Mouse (Mus musculus) small intestine, adult 2 months (tissue): ENCODE measurements around the gene Obox6. TPM values are rescaled to one million over a fixed set of nuclear protein-coding genes. Genes with fewer than 3 reads are reported as not detected.

Experiments
- H3K27ac ChIP-seq: fragments of 200-500 bp; 2 replicates; pipeline ENCODE4 v1.5.1; 2012; ENCODE audit warnings: low read depth, low read length, control low read depth, inconsistent platforms; ENCODE audit not compliant: insufficient read depth
- H3K27me3 ChIP-seq: fragments of 200-500 bp; 2 replicates; pipeline ENCODE4 v1.6.1; 2012; ENCODE audit warnings: mild to moderate bottlenecking, moderate library complexity, low read length, inconsistent platforms; ENCODE audit not compliant: control insufficient read depth, insufficient read depth
- H3K36me3 ChIP-seq: fragments of 200-500 bp; 2 replicates; pipeline ENCODE4 v1.6.1; 2012; ENCODE audit warnings: mild to moderate bottlenecking, low read length, control low read depth, inconsistent platforms; ENCODE audit not compliant: control insufficient read depth, insufficient read depth
- H3K4me1 ChIP-seq: fragments of 200-500 bp; 2 replicates; pipeline ENCODE4 v1.6.1; 2012; ENCODE audit warnings: low read length, inconsistent platforms, mixed read lengths; ENCODE audit not compliant: control insufficient read depth, insufficient read depth, insufficient read length
- H3K4me3 ChIP-seq: fragments of 200-500 bp; 2 replicates; pipeline ENCODE4 v1.5.1; 2012; ENCODE audit warnings: low read depth, mild to moderate bottlenecking, control low read depth, inconsistent platforms, low read length, moderate library complexity
- CTCF ChIP-seq: fragments of 200-500 bp; IDR thresholded peaks from 2 replicates; pipeline ENCODE4 v1.5.1; 2012; ENCODE audit warnings: low read depth, mild to moderate bottlenecking, control low read depth, inconsistent platforms, low read length, moderate library complexity, mixed read lengths; ENCODE audit not compliant: insufficient replicate concordance, insufficient read length; ENCODE audit errors: extremely low read depth
- POLR2A ChIP-seq: fragments of 200-500 bp; IDR thresholded peaks from 2 replicates; pipeline ENCODE4 v1.6.1; 2012; ENCODE audit warnings: low read depth, mild to moderate bottlenecking, control low read depth, inconsistent platforms, low read length, moderate library complexity
- WGBS: fragments of 180-500 bp; shearing (Covaris S2); methylation state at CpG from one replicate; pipeline ENCODE4 v1.1.7; 2018; 5-methylcytosine and 5-hydroxymethylcytosine counted together
- polyA plus RNA-seq: library from polyadenylated mRNA; depleted of rRNA; stranded (reverse); fragments of >200 nt; gene quantifications from 2 replicates; pipeline ENCODE4 v1.2.3, GENCODE M21; 2012; rRNA removed

Obox6 gene
- polyA plus RNA-seq = not detected in 2 replicates

DNA sequence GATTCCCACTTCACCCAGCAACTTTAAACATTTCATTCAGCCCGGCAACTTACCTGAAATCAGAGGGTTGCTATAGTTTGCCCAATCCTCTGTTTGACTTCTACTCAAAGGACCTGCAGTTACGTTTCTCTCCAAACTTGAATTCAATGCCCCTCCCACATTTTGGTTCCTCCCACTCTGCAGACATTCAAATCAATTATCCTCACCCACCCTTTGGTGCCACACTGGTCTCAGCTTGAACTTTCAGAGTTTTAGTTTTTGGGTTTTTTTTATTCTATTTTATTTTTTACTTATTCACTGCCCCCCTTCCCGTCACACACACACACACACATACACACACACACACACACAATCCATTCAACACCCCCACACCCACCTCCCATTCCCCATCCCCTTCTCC lies at the start of gene Obox6:
Obox6 (minus strand) TSS at position 101 of the 400 bp plus-strand sequence.
- Histone ChIP-seq H3K4me3 (no peak within 1 kb of the TSS), H3K27ac (no peak within 1 kb of the TSS)
- 92% methylated on average over 3 of the region's 3 CpGs for WGBS

DNA sequence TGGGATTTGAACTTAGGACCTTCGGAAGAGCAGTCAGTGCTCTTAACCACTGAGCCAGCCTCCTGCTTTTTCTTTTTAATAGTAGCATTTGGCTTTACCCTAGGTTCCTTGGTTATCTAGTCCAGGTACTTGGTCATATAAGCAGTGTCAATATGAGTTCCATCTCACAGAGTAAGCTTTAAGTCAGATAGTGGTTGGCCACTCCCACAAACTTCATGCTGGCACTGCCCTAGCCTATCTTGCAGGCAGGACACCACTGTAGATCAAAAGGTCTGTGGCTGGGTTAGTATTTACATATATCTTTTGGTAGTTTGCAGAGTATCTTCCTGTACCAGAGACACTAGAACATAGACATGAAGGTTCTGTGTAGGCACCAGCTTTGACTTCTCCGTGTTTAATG lies 44.6 kb upstream of the Obox6 start:
- WGBS = 84% methylated on average over 2 of the region's 2 CpGs
- no peaks in the 10 kb centered on the region for H3K27me3 ChIP-seq
- no peak overlapping the region for H3K27ac ChIP-seq
- no peak overlapping the region for H3K4me3 ChIP-seq
- no peak for TF ChIP-seq CTCF
- TF ChIP-seq POLR2A = no peak
- no peaks in the 10 kb centered on the region for H3K4me1 ChIP-seq
- H3K36me3 ChIP-seq = no peaks in the 10 kb centered on the region

More for the DNA sequence above, at the start of gene Obox6:
- no peaks in the 10 kb centered on the region for H3K4me1 ChIP-seq
- TF ChIP-seq POLR2A (no peak), CTCF (no peak)
- no peaks in the 10 kb centered on the region for H3K27me3 ChIP-seq
- H3K36me3 ChIP-seq = no peaks in the 10 kb centered on the region

DNA sequence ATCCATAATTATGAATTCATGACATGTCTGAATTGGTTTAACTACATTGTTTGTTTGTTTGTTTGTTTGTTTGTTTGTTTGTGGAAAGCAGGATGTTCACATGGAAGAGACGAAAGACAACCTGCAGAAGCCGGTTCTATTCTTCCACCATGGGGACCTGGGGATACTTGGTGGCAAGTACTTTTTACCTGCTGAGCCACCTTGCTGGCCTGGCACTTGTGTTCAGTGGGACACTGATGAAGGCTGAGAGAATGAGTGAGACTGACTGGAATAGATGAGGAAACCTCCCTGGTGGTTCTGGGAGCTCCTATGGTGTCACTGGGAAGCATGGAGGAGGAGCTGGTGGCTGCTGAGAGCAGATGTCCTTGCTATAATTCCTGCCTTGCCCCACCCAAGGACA lies 42.8 kb upstream of the Obox6 start, which contains the start of gene Crxos:
Crxos (plus strand) TSS at position 301 of the 400 bp plus-strand sequence.
- no peaks in the 10 kb centered on the region for H3K4me1 ChIP-seq
- TF ChIP-seq POLR2A (no peak), CTCF (no peak)
- H3K4me3 ChIP-seq = no peak within 1 kb of the TSS
- WGBS = 86% methylated on average over 2 of the region's 2 CpGs
- no peak within 1 kb of the TSS for H3K27ac ChIP-seq
- H3K36me3 ChIP-seq = no peaks in the 10 kb centered on the region
- H3K27me3 ChIP-seq = no peaks in the 10 kb centered on the region

DNA sequence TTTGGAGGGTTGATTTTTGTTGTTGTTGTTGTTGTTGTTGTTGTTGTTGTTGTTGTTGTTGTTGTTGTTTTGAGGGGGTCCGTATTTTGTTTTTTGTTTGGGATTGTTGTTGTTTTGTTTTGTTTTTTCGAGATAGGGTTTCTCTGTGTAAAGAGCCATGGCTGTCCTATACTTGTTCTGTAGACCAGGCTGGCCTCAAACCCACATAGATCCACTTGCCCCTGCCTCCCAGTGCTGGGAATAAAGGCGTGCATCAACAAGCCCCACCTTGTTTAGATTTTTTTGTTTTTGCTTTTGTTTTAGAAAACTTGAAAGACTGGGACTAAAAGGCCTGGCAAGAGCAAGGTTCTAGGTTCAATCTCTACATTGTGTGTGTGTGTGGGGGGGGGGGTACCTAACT lies 42.4 kb upstream of the Obox6 start:
- 59% methylated on average over 3 of the region's 3 CpGs for WGBS
- no peak for TF ChIP-seq POLR2A
- no peak for TF ChIP-seq CTCF
- no peaks in the 10 kb centered on the region for H3K27me3 ChIP-seq
- H3K4me1 ChIP-seq = no peaks in the 10 kb centered on the region
- no peak overlapping the region for H3K27ac ChIP-seq
- no peaks in the 10 kb centered on the region for H3K36me3 ChIP-seq
- H3K4me3 ChIP-seq = no peak overlapping the region

DNA sequence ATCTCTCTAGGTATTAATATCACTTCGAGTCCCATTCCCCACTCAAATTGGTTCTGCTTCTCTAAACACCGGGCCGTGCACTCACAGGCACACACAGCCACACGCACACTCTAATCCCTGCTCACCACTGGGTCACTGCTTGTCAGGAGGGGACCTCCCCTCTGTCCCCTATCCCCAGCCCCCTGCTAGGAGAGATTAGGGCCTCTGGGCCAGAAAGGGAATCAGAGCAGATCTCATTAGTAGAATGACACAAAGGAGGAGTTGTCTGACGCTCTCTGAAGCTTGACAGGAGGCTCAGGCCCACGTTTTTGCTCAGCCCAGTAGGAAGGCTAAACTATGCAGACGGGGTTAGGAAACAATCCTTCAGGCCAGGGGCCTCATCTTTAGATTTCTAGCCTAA lies 41.9 kb upstream of the Obox6 start:
- no peak overlapping the region for H3K27ac ChIP-seq
- TF ChIP-seq CTCF = no peak
- no peak for TF ChIP-seq POLR2A
- 23% methylated on average over 7 of the region's 7 CpGs for WGBS
- H3K4me3 ChIP-seq = no peak overlapping the region
- H3K27me3 ChIP-seq = no peaks in the 10 kb centered on the region
- no peaks in the 10 kb centered on the region for H3K4me1 ChIP-seq
- no peaks in the 10 kb centered on the region for H3K36me3 ChIP-seq

DNA sequence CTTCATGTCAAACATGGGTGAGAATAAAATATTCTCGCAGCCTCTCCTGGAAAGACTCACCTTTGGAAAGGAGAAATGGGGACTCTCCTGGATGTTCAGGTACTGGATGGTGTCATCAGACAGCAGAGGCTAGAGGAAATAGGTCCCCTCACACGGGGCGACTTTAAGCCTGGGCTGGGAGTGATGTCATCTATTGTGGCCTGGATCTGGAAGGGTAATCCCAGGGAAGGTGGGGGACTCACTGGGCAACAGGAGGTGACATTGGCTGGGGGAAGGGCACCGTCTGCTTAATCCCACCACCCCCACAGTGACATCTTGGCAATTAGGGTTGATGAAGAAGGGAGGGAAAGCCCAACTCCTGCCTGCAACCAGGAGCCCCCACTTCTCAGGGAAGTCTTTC lies 40.3 kb upstream of the Obox6 start, which contains the start of gene Crx:
Crx (minus strand) TSS at position 213 of the 400 bp plus-strand sequence.
- TF ChIP-seq CTCF = no peak
- TF ChIP-seq POLR2A = no peak
- H3K4me3 ChIP-seq = no peak within 1 kb of the TSS
- no peaks in the 10 kb centered on the region for H3K36me3 ChIP-seq
- no peaks in the 10 kb centered on the region for H3K4me1 ChIP-seq
- 30% methylated on average over 4 of the region's 4 CpGs for WGBS
- H3K27me3 ChIP-seq = no peaks in the 10 kb centered on the region
- no peak within 1 kb of the TSS for H3K27ac ChIP-seq

DNA sequence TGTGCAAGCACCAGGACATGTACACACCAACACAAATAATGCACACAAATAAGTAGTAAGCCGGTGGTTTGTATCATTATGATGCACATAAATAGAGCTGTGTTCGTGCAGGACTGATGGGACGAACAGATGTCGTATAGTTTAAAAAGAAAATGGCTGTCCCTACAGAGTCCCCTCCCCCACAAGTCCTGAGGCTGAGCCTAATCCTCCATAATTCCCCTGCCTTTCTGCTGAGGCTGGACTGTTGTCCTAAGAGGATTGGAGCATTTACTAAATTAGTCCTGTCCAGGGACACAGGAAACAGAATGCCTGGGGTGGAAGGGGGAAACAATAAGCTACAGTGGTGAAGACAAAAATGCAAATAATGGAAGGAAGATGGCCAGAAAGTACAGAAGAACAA lies 24.6 kb upstream of the Obox6 start:
- WGBS = 79% methylated on average over 4 of the region's 4 CpGs

More for the DNA sequence above, 24.6 kb upstream of the Obox6 start:
- Histone ChIP-seq H3K4me1 (no peaks in the 10 kb centered on the region), H3K36me3 (no peaks in the 10 kb centered on the region), H3K27ac (no peak overlapping the region), H3K4me3 (no peak overlapping the region), H3K27me3 (no peaks in the 10 kb centered on the region)
- TF ChIP-seq POLR2A = no peak
- no peak for TF ChIP-seq CTCF
